Mouse (Mus musculus) embryonic facial prominence, embryonic 15.5 days (tissue): Measurements from ENCODE around the gene Kif19a. TPM values are rescaled to one million over a fixed set of nuclear protein-coding genes. Genes with fewer than 3 reads are reported as not detected.

Experiments
- ATAC-seq: fragments of 200-750 bp; cut with Nextera tagmentation; 2 replicates; pipeline ENCODE4 v1.8.0; 2017; ENCODE audit warnings: low read depth, moderate TSS enrichment; ENCODE audit not compliant: insufficient number of reproducible peaks, low FRiP score, low TSS enrichment
- H3K27ac ChIP-seq: fragments of 300-500 bp; sonication (generic); replicated peaks from 2 replicates; pipeline ENCODE4 v1.5.1; 2015; ENCODE audit warnings: mild to moderate bottlenecking, inconsistent platforms
- H3K27me3 ChIP-seq: fragments of 300-500 bp; sonication (generic); 2 replicates; pipeline ENCODE4 v1.6.1; 2015; ENCODE audit warnings: inconsistent platforms
- H3K36me3 ChIP-seq: fragments of 300-500 bp; sonication (generic); 2 replicates; pipeline ENCODE4 v1.6.1; 2015; ENCODE audit warnings: mild to moderate bottlenecking, inconsistent platforms
- H3K4me1 ChIP-seq: fragments of 300-500 bp; sonication (generic); 2 replicates; pipeline ENCODE4 v1.6.1; 2015; ENCODE audit warnings: inconsistent platforms
- H3K4me2 ChIP-seq: fragments of 300-500 bp; sonication (generic); replicated peaks from 2 replicates; pipeline ENCODE4 v1.6.1; 2015; ENCODE audit warnings: mild to moderate bottlenecking, inconsistent platforms
- H3K4me3 ChIP-seq: fragments of 300-500 bp; sonication (generic); replicated peaks from 2 replicates; pipeline ENCODE4 v1.5.1; 2015; ENCODE audit warnings: mild to moderate bottlenecking, inconsistent platforms
- H3K9ac ChIP-seq: fragments of 300-500 bp; sonication (generic); 2 replicates; pipeline ENCODE4 v1.6.1; 2015; ENCODE audit warnings: inconsistent platforms
- H3K9me3 ChIP-seq: fragments of 300-500 bp; sonication (generic); replicated peaks from 2 replicates; pipeline ENCODE4 v1.6.1; 2016; ENCODE audit warnings: inconsistent platforms
- WGBS: fragments of 180-500 bp; shearing (Covaris S2); methylation state at CpG from one replicate; pipeline ENCODE4 v1.1.7; 2015; 5-methylcytosine and 5-hydroxymethylcytosine counted together
- polyA plus RNA-seq: library from polyadenylated mRNA; unstranded; fragments of >200 nt; fragmentation: Nextera tagmentation; extraction: Ambion mirVana; gene quantifications from 2 replicates; pipeline ENCODE4 v1.2.1, GENCODE M21; 2015

Gene Kif19a
- polyA plus RNA-seq, 1 experiment from 2014 or later: 3.2 TPM

DNA sequence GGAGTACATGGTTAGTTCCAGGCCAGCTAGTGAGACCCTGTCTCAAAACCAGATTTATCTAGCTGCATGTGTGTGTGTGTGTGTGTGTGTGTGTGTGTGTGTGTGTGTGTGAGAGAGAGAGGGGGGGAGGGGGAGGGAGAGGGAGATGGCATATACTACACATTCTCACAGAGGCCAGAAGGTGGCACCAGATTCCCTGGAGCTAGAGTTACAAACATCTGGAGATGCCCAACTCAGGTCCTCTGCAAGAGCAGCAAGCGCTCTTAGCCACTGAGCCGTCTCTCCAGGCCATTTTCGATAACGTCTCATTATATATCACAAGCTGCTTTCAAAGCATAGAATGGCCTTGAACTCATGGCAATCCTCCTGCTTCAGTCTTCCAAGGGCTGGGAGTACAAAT lies 33.5 kb upstream of the Kif19a start:
- no peak overlapping the region for H3K9ac ChIP-seq
- WGBS: 52% methylated on average over 4 of the region's 4 CpGs

DNA sequence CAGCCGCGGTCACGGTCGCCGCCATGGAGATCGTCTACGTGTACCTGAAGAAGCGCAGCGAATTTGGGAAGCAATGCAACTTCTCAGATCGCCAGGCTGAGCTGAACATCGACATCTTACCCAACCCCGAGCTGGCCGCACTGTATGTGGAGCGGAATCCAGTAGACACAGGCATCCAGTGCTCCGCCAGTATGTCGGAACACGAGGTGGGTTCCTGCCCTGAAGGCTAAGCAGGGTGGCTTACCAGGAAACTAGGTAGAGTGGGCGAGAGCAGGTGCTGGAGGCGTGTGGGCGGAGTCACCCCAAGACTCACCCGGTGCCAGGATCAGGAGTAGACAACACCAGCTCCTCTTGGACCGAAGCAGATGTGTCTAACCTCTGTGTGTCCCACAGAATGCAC lies 32.3 kb upstream of the Kif19a start:
- peaks cover 6% of the 10 kb centered on the region; the same call in 1 of the 2 replicates for H3K4me1 ChIP-seq
- ATAC-seq: no peak
- no peak overlapping the region for H3K27ac ChIP-seq
- no peaks in the 10 kb centered on the region for H3K36me3 ChIP-seq
- no peak overlapping the region for H3K9ac ChIP-seq
- no peak overlapping the region for H3K4me2 ChIP-seq
- 0 out of 2 replicates have a peak, but pooled peaks cover 3% of the 10 kb centered on the region for H3K27me3 ChIP-seq
- H3K9me3 ChIP-seq: no peaks in the 10 kb centered on the region
- H3K4me3 ChIP-seq: no peak overlapping the region
- WGBS: 76% methylated on average over 22 of the region's 22 CpGs

More for the DNA sequence above, 33.5 kb upstream of the Kif19a start:
- Histone ChIP-seq H3K4me1 (peaks cover 16% of the 10 kb centered on the region), H3K9me3 (no peaks in the 10 kb centered on the region), H3K4me3 (no peak overlapping the region), H3K27me3 (0 out of 2 replicates have a peak, but pooled peaks cover 3% of the 10 kb centered on the region), H3K36me3 (no peaks in the 10 kb centered on the region), H3K4me2 (no peak overlapping the region), H3K27ac (no peak overlapping the region)
- no peak for ATAC-seq

DNA sequence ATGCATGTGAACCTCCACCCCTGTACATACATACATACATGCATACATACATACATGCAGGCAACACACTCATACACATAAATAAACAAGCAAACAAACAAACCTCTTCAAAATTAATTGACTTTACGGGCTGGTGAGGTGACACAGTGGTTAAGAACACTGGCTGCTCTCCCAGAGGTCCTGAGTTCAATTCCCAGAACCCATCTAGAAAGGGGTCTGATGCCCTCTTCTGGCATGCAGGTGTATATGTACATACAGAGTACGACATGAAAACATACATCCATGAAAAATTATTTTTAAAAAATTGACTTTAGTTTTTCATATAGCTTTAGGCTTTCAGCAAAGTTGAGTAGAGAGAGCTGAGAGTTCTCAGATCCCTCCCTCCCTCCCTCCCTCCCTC lies 29.1 kb upstream of the Kif19a start:
- H3K27me3 ChIP-seq: no peaks in the 10 kb centered on the region
- no peak for ATAC-seq
- H3K9ac ChIP-seq: no peak overlapping the region
- 84% methylated on average over 2 of the region's 2 CpGs for WGBS
- H3K36me3 ChIP-seq: no peaks in the 10 kb centered on the region
- no peaks in the 10 kb centered on the region for H3K9me3 ChIP-seq
- no peak overlapping the region for H3K4me3 ChIP-seq
- H3K4me1 ChIP-seq: no peaks in the 10 kb centered on the region
- no peak overlapping the region for H3K4me2 ChIP-seq
- H3K27ac ChIP-seq: no peak overlapping the region

DNA sequence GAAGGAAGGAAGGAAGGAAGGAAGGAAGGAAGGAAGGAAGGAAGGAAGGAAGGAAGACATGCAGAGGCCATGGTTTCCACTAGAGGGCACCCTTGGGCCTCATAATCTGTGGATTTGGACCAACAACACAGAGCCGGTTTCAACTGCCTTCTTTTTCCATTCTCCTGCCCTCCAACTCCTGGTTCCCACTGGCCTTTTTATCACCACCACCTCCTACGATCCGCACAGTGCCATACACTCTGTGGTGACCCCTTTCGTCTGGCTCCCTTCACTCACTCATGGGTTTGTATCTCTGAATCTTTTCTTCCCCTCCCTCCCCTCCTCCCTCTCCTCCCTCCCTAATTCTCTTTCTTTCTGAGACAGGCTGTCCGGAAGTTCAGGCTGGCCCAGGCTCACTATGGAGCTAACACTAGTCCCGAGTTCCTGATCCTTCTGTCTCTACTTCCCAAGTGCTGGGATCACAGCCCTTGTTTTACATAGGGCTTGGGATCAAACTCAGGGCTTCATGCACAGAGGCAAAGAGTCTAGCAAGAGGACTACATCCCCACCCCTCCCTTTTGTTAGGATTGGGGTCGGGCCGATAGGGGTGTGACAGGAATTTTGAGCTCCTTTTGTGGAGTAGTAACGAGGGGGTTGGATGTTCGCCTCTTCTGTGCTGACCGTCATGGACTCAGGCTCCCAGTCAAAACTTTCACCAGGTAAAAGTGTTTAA lies 28.1 kb upstream of the Kif19a start:
- no peak overlapping the region for H3K4me2 ChIP-seq
- H3K4me1 ChIP-seq: no peaks in the 10 kb centered on the region
- H3K27me3 ChIP-seq: no peaks in the 10 kb centered on the region
- H3K4me3 ChIP-seq: no peak overlapping the region
- H3K36me3 ChIP-seq: no peaks in the 10 kb centered on the region
- H3K9me3 ChIP-seq: no peaks in the 10 kb centered on the region
- no peak overlapping the region for H3K9ac ChIP-seq
- no peak overlapping the region for H3K27ac ChIP-seq
- WGBS: 32% methylated on average over 11 of the region's 11 CpGs
- ATAC-seq: no peak

DNA sequence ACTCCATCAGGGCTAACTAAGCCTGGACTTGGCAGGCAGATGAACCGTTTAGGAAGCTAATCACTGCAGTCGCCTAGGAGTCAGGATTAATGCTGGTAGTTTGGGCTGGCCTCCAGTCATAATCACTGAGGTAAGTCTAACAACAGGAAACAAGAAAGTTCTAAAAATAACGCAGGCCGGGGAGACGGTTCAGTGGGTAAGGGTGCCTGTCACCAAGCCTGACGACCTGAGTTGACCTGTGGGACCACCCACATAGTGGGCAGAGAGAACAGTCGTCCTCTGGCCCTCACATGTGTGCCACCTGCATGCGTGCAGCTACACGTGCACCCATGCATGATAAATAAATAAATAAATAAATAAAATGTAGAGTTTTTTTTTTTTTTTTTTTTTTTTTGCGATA lies 24.6 kb upstream of the Kif19a start:
- H3K9me3 ChIP-seq: no peaks in the 10 kb centered on the region
- no peak overlapping the region for H3K27ac ChIP-seq
- 35% methylated on average over 10 of the region's 10 CpGs for WGBS
- H3K4me2 ChIP-seq: no peak overlapping the region
- no peaks in the 10 kb centered on the region for H3K27me3 ChIP-seq
- H3K36me3 ChIP-seq: no peaks in the 10 kb centered on the region
- no peak overlapping the region for H3K9ac ChIP-seq
- ATAC-seq: no peak
- H3K4me1 ChIP-seq: peaks cover 5% of the 10 kb centered on the region; the same call in 1 of the 2 replicates
- H3K4me3 ChIP-seq: no peak overlapping the region

DNA sequence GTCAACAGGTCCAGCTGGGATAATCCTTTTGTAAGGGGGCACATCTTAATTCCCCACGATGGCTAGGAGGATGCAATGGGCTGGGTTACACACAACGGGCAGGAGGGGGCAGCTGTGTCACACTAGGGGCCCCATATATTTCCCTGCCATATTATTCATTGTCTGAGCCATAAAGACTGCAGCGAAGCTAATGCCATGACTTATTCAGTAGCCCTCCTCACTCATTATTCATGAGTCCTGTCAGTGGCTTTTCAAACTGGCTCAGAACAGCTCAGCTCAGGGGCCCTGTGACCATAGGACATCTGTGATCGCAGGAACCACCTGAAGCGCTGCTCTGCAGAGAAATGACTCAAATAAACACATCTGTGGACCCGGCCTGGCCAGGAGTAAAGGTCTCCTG lies 23.7 kb upstream of the Kif19a start:
- no peak overlapping the region for H3K4me3 ChIP-seq
- ATAC-seq: no peak
- H3K9me3 ChIP-seq: no peaks in the 10 kb centered on the region
- peaks cover 5% of the 10 kb centered on the region; the same call in 1 of the 2 replicates for H3K4me1 ChIP-seq
- H3K4me2 ChIP-seq: no peak overlapping the region
- no peak overlapping the region for H3K27ac ChIP-seq
- no peaks in the 10 kb centered on the region for H3K27me3 ChIP-seq
- no peaks in the 10 kb centered on the region for H3K36me3 ChIP-seq
- 46% methylated on average over 6 of the region's 6 CpGs for WGBS
- no peak overlapping the region for H3K9ac ChIP-seq

DNA sequence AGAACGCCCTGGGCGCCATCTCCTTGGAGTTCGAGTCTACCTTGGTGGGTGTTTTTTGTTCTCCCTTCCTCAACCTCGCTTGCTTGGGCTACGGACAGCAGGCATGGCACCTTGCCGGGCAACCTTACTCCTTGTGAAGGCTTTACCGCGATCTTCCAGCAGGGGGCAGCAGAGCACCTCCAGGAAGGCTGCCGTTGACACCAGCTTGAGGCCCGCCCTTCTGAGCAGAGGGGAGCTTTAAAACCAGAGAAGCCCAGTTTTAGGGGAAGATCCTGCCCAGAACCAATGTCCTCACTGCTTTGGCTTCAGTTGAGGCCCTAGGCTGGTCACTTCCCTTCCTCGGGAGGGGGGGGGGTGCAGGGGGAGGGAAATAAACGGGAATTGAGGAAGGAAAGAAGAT lies 20.1 kb upstream of the Kif19a start:
- H3K4me3 ChIP-seq: 0 out of 2 replicates have a peak overlapping the region, but pooled peaks have one; percentile 20
- no peak overlapping the region for H3K9ac ChIP-seq
- peaks cover 5% of the 10 kb centered on the region; the same call in 1 of the 2 replicates for H3K4me1 ChIP-seq
- peak; percentile 59; the same call in 1 of the 2 replicates for ATAC-seq
- peak overlapping the region; percentile 35 for H3K4me2 ChIP-seq
- no peak overlapping the region for H3K27ac ChIP-seq
- WGBS: 3% methylated on average over 12 of the region's 12 CpGs
- H3K36me3 ChIP-seq: no peaks in the 10 kb centered on the region
- no peaks in the 10 kb centered on the region for H3K27me3 ChIP-seq
- no peaks in the 10 kb centered on the region for H3K9me3 ChIP-seq

DNA sequence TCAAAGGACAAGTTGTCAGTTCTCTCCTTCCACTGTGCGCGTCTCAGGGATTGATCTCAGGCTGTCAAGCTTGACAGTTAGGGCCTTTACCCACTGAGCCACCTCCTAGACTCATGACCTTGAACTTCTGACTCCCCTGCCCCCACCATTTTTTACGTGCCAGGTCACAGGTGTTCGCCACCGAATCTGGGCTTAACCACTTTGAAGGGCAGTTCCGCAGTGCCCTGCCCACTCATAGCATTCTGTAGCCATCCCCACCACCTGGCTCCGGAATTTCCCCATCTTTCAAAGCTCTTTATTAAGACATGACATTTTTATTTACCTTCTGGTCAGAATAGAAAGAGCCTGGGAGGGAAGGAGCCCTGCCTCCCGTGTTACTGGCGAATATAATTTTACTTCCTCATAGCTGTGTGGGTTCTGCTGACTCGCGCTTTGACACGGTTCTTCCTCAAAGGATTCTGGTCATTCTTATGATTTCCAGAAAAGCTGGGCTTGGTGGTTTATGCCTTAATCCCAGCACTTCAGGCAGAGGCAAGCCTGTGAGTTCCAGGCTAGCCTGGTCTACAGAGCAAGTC lies 17.5 kb upstream of the Kif19a start:
- 70% methylated on average over 12 of the region's 12 CpGs for WGBS
- Histone ChIP-seq H3K4me1 (peaks cover 5% of the 10 kb centered on the region; the same call in 1 of the 2 replicates), H3K36me3 (no peaks in the 10 kb centered on the region)

DNA sequence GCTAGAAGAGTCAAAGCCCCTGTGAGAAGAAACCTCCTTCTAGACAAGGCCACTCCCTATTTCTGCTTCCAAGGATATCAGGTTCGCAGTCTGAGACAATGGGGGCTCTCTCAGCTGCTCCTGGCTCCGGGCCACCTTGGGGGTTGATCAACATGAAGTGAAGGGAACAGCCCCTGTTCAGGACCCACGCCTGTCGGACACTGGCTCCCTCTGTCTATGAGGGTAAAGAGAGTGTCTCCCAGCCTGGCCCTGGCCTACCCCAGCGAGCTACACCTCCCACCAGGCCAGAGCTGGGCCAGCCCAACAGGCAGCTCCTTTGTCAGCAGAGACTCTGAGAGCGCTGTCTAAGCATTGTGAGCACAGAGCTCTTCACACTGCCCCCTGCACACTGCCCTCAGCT lies 4.7 kb downstream of the Kif19a start:
- Histone ChIP-seq H3K4me1 (peaks cover 15% of the 10 kb centered on the region), H3K9ac (no peak overlapping the region), H3K27me3 (peaks cover 15% of the 10 kb centered on the region), H3K36me3 (no peaks in the 10 kb centered on the region), H3K4me3 (no peak overlapping the region), H3K9me3 (no peaks in the 10 kb centered on the region), H3K27ac (no peak overlapping the region), H3K4me2 (no peak overlapping the region)
- WGBS: 30% methylated on average over 6 of the region's 6 CpGs
- 0 out of 2 replicates have a peak, but pooled peaks have one; percentile 35 for ATAC-seq

More for the DNA sequence above, 17.5 kb upstream of the Kif19a start:
- Histone ChIP-seq H3K9me3 (no peaks in the 10 kb centered on the region), H3K4me2 (no peak overlapping the region), H3K27me3 (no peaks in the 10 kb centered on the region), H3K27ac (no peak overlapping the region), H3K9ac (no peak overlapping the region), H3K4me3 (no peak overlapping the region)
- no peak for ATAC-seq

DNA sequence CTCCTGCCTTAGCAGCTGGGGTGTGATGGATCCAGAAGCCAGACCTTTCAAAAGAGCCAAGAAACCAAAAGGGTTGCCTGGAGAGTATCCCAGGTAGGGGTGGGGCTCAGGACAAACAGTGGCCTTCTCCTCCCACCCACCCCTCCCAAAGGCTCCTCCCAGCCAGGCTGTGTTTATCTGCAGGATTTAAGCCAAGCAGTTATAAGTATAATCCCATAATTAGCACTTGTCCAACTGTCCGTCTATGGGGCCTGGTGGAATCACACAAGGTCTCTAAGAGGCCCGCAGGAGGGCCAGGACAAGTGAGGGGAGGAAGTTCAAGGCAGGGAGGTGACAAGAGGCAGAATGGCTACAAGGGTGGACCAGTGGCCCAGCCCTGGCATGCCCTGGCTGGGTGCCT lies 6.7 kb downstream of the Kif19a start:
- no peak overlapping the region for H3K9ac ChIP-seq
- H3K4me1 ChIP-seq: peaks cover 8% of the 10 kb centered on the region
- H3K9me3 ChIP-seq: no peaks in the 10 kb centered on the region
- no peak overlapping the region for H3K4me3 ChIP-seq
- H3K27ac ChIP-seq: no peak overlapping the region
- ATAC-seq: no peak
- H3K27me3 ChIP-seq: 0 out of 2 replicates have a peak, but pooled peaks cover 2% of the 10 kb centered on the region
- WGBS: 55% methylated on average over 2 of the region's 2 CpGs
- H3K4me2 ChIP-seq: no peak overlapping the region
- H3K36me3 ChIP-seq: no peaks in the 10 kb centered on the region

DNA sequence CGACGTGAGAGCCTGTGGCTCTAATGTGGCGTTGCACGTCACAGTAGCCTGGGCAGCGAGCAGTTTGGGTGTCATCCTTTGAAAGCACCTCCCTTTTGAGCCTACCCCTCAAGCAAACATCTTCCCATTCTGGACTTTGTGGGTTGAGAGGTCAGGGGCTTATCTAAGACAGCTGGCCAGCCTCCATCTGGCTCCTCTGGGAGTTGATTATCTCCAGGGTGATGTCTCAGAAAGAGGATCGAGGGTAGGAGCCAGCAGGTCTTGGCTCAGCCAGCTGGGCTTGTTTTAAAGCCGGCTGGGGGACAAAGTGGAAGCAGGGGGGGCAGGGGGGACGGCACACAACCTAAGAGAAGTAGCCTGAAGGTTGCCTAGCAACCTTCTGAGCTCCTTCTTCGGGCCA lies 14.9 kb downstream of the Kif19a start:
- no peak overlapping the region for H3K27ac ChIP-seq
- no peak overlapping the region for H3K4me3 ChIP-seq
- H3K27me3 ChIP-seq: peaks cover 8% of the 10 kb centered on the region
- no peak overlapping the region for H3K4me2 ChIP-seq
- no peaks in the 10 kb centered on the region for H3K4me1 ChIP-seq
- H3K9ac ChIP-seq: no peak overlapping the region
- no peaks in the 10 kb centered on the region for H3K9me3 ChIP-seq
- ATAC-seq: no peak
- 50% methylated on average over 9 of the region's 9 CpGs for WGBS
- no peaks in the 10 kb centered on the region for H3K36me3 ChIP-seq
